Mouse (Mus musculus): ENCODE measurements at regions not wholly inside any gene's neighbourhood (a gene's known extent, or its start where the extent isn't known, plus 50 kb on each side); places are given as distances from the start of the nearest gene placed in this dataset.

DNA sequence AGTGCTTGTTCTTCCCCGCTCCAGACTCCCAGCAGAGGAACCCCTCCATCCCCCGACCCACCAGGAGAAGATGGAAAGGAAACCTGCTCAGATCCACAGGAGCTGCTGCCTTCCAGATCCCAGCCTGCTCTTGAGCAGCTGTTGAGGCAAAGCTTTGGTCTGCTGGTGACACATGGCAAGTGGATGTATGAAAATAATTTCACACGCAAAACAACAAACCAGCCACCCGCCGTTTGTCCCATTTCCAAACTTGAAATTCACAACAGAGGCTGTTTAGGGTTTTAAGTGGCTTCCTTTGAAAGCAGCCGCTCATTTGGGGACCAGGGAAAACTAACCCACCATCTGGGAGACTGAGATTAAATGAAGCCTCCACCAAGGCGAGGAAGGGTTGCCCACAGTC, 220.8 kb upstream of the Zdhhc25 start:
- no peak for DNase-seq

DNA sequence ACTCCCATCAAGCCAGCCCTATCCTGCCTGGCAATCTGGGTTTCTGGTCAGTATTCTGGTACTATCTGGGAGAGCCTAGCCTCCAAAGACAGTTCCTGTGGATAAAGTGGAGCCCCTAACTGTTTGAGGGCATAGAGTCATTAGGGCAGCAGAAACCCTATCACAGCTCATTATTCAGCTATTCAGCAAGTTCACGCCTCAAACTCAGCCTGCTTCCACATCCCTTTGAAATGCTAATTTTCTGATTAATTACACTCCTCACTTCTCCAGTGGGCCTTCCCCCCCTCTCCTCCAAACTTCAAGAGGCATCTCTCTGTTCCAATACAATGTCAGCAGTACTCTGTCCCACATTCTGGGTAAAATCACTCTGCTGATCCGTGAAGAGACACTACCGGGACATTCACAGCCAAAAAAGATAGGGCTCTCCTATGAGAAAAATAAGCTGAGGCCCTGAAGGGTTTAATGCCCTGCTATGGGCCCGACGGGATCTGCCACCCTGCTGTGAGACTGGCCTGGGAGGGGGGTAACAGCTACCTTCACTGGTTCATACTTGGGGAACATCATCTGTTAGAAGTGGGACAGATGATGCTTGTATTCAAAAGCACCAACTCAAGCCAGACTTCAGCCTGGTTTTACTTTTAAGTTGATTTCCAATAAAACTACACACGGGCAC, 220.0 kb upstream of the Zdhhc25 start:
- no peak for DNase-seq

DNA sequence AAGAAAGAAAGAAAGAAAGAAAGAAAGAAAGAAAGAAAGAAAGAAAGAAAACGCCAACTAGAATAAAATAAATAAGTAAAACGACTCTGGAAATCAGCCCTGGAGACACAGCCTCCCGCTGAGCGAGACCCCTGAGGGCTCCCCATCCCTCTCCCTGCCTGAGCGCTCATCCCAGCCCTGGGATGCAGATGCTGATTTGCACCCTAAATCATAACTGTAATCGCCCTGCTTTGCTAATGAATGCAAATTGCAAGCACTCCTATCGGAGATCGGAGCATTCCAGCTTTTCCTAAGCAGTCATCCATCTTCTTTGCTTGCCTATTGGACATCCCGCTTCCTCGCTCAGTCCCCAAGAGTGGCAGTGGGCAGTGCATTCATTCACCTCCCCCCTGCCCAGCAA, 218.7 kb upstream of the Zdhhc25 start:
- no peak for DNase-seq

DNA sequence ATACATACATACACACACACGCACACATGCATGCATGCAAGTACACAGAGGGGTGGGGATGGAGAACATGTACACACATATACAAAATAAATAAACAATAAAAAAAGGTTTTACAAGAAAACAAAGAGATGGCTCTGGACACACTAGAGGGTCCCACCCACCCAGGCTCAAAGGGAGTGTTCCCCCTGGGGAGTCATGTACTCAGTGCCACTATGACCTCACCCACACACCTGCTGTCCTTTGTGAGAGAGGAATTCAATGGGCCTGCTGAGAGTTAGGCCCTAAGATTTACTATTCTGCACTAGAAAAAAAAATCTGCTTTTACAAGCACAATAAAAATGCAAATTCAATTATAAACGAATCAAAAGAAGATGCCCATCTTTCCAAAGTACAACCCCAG, 214.2 kb upstream of the Zdhhc25 start:
- no peak for DNase-seq

DNA sequence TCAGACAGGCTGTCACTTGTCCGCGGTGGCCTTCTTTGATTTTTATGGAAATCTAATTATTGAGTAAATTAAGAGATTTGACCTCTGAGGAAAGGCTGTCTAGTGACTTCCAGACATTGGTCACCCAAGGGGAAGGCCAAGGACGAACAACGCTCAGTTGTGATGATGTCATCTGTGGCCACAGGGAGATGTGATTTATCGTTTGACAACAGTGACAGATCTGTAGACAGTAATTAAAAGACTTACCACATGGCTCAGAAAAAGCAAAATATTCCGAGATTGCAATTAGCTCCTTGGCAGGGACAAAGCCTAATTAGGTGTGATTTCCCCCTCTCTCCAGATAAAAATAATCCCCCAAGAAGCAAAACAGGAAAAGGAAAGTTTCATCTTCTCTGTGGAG, 213.4 kb upstream of the Zdhhc25 start:
- no peak for DNase-seq

DNA sequence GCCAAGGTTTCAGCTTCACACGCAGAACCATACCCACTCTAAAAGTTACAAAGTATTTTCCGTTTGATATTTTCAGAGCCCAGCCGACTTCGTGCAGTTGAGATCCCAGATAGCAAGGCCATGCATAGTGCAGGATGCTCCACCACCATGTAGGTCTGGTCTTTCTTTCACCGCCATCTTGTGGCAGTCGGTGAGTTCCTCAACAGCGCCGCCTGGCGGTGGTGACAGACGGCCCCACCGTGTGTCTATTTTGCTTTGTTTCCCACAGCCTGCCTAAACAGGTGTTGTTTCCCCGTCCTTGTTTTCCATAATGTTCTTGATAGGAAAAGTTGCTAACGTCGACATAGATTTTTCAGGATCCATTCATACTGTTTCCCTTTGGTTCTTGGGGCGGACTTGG, 208.3 kb upstream of the Zdhhc25 start:
- no peak for DNase-seq

DNA sequence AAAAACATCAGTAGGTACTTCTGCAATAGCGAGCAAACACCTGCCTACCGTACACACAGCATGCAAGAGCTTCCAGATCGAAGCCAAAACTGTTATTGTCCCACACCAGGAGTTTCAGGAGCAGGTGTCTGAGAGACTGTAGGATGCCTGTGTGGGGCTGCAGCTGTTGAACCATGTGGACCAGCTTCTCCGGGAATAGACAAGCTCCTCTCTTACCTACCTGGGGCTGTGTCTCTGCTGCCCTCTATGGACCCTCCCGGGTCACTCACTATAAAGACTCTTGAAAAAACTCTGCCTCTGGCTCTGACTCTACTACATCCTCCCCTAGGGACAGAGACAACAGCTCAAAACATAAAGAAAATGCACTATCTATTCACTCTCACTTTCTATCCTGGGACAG, 201.0 kb upstream of the Zdhhc25 start:
- DNase-seq, result no peak

DNA sequence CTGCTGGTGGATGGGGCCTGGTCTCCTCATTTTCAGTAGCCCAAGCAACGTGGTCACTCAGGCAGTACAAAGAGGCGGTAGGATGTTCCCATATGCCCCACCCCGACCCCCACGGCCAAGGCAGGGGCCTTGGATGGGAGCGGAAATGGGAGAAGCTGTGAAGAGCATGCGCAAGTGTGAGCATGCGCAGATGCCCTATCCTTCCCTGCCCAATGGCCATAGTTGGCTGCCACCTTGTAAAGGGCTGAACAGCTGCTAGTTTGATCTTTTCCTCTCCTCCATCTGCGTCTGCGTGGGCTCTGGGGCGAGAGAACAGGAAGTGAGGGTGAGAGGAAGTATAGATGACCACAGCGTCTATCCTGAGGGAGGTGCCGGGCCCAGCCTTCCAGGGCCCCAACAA, 200.1 kb upstream of the Zdhhc25 start:
- no peak for DNase-seq

DNA sequence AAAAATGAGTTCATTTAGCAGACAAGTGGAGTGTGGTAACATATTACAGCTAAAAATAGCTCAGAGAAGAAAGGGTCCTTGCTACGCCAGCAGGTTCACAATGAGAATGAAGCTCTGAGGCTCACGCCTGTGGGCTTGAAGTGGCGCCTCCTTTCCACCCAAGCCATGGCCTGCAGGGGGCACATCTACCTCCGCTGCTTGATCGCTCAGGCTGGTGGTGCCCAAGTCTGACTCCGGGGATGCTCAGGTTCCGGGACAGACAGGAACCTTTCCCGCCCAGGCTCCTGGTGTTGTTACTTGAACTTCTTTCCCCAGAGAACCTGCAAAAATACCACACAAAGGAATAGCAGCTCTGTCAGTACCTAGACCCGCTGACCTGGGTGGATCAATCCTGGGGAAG, 199.3 kb upstream of the Zdhhc25 start:
- peak; percentile 49 for DNase-seq

DNA sequence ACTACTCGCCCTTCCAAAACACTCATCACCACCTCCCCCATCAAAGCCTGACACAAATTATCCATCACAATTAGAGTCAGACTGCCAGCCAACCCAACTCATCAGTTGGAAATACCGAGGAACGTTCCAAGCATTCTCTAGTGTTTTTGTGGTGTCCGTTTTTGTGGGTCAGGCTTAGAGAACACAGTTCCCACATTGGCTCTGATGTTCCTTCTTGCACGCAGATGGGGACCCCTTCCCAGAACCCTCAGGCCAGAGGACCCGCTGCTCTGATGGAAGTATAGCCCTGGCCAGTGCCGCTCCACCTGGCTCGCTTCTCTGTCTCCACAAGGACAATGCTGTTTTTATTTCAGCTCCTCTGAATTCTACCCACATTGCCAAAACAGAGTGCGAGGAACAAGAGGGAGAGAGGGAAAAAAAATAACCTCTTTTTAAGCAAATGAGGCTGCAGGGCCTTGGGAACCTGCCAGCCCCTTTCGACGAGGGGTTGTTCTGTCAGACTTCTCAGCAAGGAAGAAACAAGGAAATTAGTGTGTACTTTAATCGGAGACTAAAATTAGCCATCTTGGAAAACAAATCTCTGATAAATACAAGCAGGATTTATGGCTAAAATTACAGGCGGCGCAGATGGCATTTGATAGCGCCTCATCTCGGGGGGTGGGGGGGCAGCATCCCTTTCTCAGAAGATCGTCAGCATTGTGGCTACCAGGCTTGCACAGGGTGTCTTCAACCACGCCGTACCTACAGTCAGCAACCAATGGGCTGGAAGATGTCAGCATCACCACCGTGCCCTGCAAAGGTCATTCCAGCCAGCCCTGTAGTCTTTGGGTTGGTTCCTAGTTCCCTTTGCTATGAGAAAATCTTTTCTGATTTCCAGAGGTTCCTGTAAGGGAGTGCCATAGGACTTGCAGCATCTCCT, 191.4 kb upstream of the Zdhhc25 start:
- peak; percentile 68 for DNase-seq

DNA sequence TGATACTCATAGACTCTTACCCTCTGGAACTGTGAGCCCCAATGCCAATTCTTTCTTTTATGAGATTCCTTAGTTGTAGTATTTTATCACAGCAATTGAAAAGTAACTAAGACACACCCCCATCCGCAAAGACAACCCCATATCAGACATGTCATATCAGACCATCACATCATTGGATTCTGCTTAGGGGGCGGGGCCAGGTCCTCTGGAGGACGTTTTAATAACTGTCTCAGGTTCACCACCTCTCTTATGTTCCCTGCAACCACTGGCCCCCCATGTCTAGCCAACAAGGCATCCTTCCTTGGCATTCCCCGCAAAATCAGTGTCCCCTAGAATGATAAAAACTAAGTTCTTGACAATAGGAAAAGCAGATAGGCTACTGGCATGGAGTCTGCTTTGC, 185.9 kb upstream of the Zdhhc25 start:
- peak; percentile 66 for DNase-seq

DNA sequence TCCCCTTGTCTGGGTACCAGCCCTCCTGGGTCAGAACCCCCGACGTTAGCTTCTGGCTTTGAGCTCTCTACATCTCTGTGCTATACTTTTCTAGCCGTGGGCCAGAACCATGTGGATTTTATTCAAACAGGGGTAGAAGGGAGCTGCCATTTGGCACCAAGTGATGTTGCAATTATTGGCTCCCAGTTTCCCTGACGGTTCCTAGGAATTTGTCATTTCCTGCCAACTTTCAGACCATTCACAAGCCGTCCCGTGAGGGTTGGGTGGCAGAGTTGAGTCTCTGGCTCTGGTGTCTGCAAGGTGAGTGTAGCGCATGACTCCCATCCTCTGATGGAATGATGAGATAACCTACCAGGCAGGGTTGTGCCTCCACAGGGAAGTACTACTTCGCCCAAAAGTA, 181.2 kb upstream of the Zdhhc25 start:
- peak; percentile 83 for DNase-seq

DNA sequence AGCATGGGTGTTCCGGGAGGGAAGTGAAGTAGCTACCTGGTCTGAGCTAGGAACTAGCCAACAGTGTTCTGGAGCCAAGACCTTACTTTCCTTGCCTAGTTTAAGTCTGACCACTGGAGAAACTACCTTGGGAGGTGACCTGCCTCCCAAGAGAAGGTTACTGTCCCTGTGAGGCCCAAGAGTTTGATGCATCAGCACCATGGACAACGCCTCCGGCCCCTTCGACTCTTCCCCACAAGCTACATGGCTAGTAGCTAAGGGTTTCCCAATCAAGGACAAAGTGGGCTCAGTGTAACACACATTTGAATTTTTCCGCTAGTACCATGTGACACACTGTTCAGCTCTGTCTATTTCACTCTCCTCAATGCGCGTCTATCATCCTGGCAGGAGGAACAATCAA, 171.7 kb upstream of the Zdhhc25 start:
- peak; percentile 33 for DNase-seq

DNA sequence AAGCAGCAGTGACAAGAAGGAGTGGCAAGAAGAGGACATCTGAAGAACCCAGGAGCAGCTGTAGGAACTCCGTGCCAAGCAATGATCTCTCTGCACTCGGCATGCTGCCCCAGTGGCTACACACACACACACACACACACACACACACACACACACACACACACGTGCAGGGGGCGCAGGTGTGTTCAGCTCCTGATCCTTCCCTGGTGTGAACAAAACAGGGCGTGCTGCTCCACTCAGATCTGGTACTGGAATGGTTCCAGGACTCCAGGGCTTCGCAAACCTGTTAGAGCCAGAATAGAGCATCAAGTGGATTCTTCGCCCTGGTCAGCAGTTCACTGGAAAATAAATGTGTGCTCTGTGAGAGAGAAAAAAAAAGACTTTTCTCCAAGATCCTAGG, 169.2 kb upstream of the Zdhhc25 start:
- peak; percentile 67 for DNase-seq

DNA sequence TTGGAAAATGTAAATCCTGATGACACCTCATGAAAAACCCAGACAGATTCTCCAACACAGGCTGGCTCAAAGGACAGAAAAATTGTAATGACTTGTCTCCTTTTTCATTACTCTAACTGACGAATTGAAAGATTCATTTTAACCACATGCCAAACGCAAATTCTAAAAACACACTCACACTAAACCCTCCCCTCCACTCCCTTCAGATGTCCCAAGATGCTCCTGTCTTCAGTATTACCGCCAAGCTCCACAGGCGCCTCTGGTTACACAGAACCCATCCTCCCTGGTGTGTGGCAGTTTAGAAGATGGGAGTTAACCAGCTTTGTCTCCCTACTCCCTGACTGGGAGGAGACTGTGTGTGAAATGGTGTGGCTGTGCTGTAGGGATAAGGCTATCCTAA, 151.8 kb upstream of the Zdhhc25 start:
- no peak for DNase-seq

DNA sequence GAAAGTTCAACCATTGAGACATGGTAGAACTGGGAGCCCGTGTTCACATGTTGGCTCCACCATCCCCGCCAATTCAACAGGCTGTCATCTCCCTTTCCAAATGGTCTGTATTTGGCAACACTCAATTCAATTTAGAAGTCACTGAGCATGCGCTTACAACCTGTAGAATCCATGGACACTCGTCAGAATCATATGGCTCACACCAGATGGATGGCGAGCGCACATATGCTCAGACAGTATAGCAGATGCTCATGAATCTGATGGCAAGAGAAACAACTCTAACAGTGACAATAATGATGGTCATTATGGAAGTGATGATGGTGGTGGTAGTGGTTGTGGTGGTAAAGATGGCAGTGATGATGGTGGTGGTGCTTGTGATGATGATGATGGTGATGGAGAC, 148.9 kb upstream of the Zdhhc25 start:
- DNase-seq, result no peak

DNA sequence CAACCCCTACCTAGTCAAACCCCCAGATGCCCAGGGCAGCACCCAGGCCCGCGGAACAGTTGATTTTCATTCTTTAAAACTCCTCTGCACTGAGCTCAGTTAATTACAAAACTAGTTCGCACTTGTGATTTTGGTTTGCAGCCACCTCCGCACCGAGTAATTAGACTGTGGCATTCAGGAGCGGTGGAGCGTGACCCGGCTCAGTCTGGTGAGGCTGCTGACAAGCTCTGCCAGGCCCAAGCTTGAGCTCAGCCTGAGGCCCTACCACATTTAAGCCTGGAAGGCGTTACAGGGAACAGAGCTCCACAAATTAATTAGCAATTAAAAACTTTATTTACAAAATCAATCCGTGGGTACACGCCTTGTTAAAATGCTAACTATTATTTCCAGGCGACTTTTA, 132.0 kb upstream of the Zdhhc25 start:
- DNase-seq, result peak; percentile 22

DNA sequence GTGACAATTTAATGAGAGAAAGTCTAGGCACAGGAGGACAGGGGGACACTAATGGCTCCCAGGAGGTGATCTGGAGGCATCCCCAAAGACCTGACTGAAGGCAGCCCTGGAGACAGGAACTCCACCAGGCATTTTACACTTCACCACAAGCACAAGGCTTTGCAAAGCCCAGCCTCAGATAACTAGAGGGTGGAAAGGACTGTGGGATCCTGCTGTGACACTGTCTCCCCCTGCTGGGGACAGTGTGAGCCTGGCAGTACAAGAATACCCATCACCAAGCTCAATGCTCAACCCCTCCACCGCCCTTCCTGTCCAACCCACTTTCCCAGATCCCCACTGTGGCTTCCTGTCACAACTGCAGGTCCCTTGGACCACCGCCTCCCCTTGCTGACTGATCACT, 131.3 kb upstream of the Zdhhc25 start:
- peak; percentile 82 for DNase-seq

DNA sequence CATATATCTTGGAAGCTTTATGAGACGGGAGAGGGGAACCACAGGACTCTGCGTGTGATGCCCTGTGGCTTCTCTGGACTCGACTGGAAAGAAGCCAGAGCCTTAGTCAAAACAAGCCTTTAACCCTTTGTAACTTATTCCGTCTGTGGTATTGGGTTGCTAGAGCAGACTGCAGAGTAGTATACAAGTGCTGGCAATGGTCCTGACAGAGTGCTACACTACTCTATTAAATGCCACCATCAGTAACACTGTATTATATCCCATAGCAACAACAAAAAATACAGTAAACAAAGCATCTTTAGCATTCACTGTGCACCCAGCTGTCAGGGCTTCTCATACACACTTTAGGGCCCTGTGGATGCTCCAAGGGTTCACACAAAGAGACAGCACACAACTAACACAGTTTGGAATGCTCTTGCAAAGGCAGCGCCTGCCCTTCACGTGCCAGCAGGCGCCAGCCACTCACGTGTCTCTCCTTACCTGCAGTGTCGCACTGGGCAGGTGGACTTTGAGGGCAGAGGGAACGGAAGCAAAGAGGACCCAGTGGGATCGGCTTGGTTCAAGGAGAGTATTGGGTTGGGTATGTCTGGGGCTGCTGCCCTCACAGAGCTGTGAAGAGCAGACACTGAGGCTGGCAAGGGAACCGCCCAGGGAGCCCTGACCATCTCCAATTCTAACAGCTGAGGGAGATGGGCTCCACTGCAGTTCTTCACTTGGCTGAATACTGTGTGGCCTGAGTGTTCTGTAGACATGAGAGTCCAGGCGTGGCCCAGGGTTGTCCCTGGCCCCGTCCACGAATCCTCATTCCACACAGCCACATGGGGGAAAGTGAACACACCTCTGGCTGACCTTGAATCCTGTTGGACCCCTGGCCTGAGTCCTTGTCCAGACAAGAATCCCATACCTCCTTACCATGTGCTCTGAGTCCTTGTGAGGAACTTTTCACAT, 130.3 kb upstream of the Zdhhc25 start:
- DNase-seq, result peak; percentile 83

DNA sequence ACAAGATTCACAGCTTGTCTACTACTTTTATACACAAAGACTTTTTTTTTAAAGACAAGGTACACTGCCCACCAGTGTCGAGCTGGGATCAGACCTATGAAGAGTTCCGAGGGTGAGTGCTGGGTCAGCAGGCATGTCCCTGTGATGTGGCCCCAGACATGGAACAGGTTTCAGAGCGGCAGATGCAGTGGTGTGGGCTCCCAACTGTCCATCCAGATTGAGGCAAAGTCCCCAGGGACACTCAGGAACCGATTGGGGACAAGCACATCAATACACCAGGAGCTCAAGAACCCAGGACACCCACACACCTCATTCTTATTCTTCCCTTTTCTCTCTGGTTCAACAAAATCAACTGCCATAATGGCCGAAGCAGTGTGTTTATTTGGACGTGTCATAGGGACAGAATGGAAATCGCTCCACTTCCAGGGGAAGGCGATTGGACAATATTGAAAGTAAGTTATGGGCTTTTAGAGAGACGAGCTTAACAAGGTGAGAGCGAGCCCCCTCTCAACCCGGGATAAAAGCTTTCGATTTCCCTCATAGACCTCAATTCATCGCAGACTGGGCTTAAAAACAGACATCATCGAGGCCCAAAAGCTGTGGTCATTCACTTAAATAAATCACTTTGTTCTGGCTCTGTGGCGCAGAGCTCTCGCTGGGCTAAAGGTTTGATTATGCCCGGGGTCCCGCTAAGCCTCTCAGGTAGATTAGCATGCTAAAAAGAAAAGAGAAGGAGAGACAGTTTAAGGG, 127.6 kb upstream of the Zdhhc25 start:
- DNase-seq, result peak; percentile 77

DNA sequence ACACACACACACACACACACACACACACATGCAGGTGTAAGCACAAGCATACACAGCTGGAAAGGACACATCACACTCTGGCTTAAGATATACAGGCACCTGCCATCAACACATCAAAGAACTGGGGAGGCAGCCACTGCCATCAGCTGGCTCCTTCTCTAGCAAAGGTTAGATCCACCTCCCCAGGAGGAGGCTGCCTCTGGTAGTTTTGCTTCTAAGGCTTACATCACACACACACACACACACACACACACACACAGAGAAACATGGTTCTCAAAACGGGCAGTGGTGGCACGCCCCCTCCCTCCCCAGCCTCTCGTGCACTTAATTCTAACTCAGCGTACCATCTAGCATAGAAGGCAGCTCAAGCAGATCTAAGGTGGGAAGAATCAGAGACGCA, 126.9 kb upstream of the Zdhhc25 start:
- peak; percentile 68 for DNase-seq

DNA sequence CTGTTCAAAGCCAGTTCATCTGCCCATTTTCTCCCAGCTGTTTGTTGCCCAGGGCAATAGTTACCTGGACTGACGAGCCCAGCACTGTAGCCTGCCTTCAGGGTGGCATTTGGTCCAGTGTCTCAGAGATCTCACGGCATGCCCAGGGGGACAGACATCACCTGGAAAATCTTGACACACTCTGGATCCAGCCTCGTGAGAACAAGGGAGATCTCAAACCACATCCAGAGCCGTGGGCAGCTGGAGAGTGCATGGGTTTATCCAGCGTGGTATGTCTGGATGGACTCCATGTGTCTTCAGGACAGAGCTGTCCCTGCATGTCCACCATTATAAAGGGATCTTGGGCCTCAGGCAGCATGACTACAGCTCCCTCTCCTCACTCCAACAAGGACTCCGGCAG, 116.6 kb upstream of the Zdhhc25 start:
- DNase-seq, result no peak

DNA sequence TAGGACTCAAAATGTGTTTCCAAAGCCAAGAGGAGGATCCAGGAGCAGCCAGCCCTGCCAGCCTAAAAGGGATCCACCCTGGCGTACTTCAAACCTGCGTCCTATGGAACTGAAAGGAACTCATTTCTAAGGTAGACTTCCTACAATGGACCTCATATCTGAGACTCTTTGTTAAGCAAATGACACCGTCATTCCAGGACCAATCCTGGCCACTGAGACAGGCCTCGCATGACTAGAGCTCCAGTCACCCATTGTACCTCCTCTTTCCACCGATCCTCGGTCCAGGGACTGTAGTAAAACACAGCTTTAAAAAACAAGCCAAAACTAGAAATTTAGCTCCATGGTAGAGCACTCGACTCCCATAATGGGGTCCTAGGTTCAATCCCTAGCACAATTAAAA, 110.4 kb upstream of the Zdhhc25 start:
- DNase-seq, result no peak
